Mouse (Mus musculus) heart, adult 2 months (tissue): Measurements from ENCODE around the gene Prpf4. TPM values are rescaled to one million over a fixed set of nuclear protein-coding genes. Genes with fewer than 3 reads are reported as not detected.

Source experiments
- DNase-seq, 2 experiments: peaks; one replicate each; pipeline ENCODE4 v3.0.0; 2021
- H3K27ac ChIP-seq: fragments of 200-600 bp; 2 replicates; pipeline ENCODE4 v1.8.1; 2022
- H3K27me3 ChIP-seq: fragments of 200-500 bp; 2 replicates; pipeline ENCODE4 v1.6.1; 2012; ENCODE audit warnings: mild to moderate bottlenecking, low read length, inconsistent platforms, mixed read lengths; ENCODE audit not compliant: control insufficient read depth, insufficient read depth
- H3K36me3 ChIP-seq: fragments of 200-500 bp; 2 replicates; pipeline ENCODE4 v1.6.1; 2012; ENCODE audit warnings: low read length, inconsistent platforms; ENCODE audit not compliant: control insufficient read depth, insufficient read depth
- H3K4me1 ChIP-seq: fragments of 200-500 bp; 2 replicates; pipeline ENCODE4 v1.6.1; 2011; ENCODE audit warnings: low read length; ENCODE audit not compliant: control insufficient read depth, insufficient read depth
- H3K4me3 ChIP-seq: fragments of 200-600 bp; 2 replicates; pipeline ENCODE4 v1.8.1; 2022
- H3K79me2 ChIP-seq: fragments of 200-500 bp; replicated peaks from 2 replicates; pipeline ENCODE4 v1.6.1; 2012; ENCODE audit warnings: mild to moderate bottlenecking, inconsistent platforms, low read length, moderate library complexity, mixed read lengths; ENCODE audit not compliant: control insufficient read depth, insufficient read depth
- H3K9ac ChIP-seq: fragments of 200-500 bp; 2 replicates; pipeline ENCODE4 v1.6.1; 2012; ENCODE audit warnings: low read depth, mild to moderate bottlenecking, control low read depth, inconsistent platforms, low read length, mixed read lengths
- CTCF ChIP-seq: fragments of 200-600 bp; IDR thresholded peaks from 2 replicates; pipeline ENCODE4 v1.8.1; 2022; ENCODE audit warnings: antibody characterized with exemption, mild to moderate bottlenecking, moderate library complexity
- EP300 ChIP-seq: fragments of 200-500 bp; IDR thresholded peaks from 2 replicates; pipeline ENCODE4 v1.6.1; 2011; ENCODE audit warnings: low read depth, low read length, control low read depth; ENCODE audit not compliant: insufficient read depth
- POLR2A ChIP-seq: fragments of 200-500 bp; IDR thresholded peaks from 2 replicates; pipeline ENCODE4 v1.6.1; 2011; ENCODE audit warnings: mild to moderate bottlenecking, low read depth, low read length, control low read depth; ENCODE audit not compliant: insufficient read depth
- WGBS: fragments of 180-500 bp; shearing (Covaris S2); methylation state at CpG from one replicate; pipeline ENCODE4 v1.1.7; 2018; 5-methylcytosine and 5-hydroxymethylcytosine counted together
- intact Hi-C: fragments of 180-260 bp; cut with DNase I; formaldehyde crosslinking; loops from one replicate; pipeline ENCODE4 v1.15.1; 2025
- polyA plus RNA-seq: library from polyadenylated mRNA; depleted of rRNA; stranded (reverse); fragments of >200 nt; gene quantifications from 2 replicates; pipeline ENCODE4 v1.2.3, GENCODE M21; 2012; rRNA removed
- total RNA-seq, 2 experiments: library from RNA; stranded (reverse); gene quantifications; 2 replicates each; pipeline ENCODE4 v1.2.3; 2021

Prpf4 gene
- total and polyA plus RNA-seq, 3 experiments = 7.4 to 9.9 (median 9.9) TPM

- H3K9ac ChIP-seq = peak within 1 kb of the TSS; percentile 76
- H3K36me3 ChIP-seq = no peaks in the 10 kb centered on the region
- TF ChIP-seq POLR2A (no peak), EP300 (no peak), CTCF (no peak)
- DNase-seq = peak; percentile 73 to 80
- H3K4me3 ChIP-seq = peak within 1 kb of the TSS; percentile 53
- 2% methylated on average over 30 of the region's 30 CpGs for WGBS
- peaks cover 2% of the 10 kb centered on the region for H3K4me1 ChIP-seq
- H3K27me3 ChIP-seq = no peaks in the 10 kb centered on the region
- intact Hi-C loops = loop anchor here (5.0 kb wide), 1 partner anchor 47 kb away; the partner anchor contains the start of gene Alad
- H3K79me2 ChIP-seq = no peaks in the 10 kb centered on the region
- 0 out of 2 replicates have a peak within 1 kb of the TSS, but pooled peaks have one; percentile 26 for H3K27ac ChIP-seq
Observed at GRCm38 (mm10) chr4:62470598-62471051, 62.0 kb downstream of the Prpf4 start, which contains the start of gene Wdr31. TSS of gene Wdr31 (minus strand) at chr4:62470896.

GRCm38 (mm10) chr4:62472071-62472470 lies 63.5 kb downstream of the Prpf4 start:
- 94% methylated on average over 2 of the region's 2 CpGs for WGBS
- no peak for DNase-seq
- Histone ChIP-seq H3K27ac (no peak overlapping the region), H3K4me1 (peaks cover 2% of the 10 kb centered on the region), H3K79me2 (no peaks in the 10 kb centered on the region), H3K9ac (no peak overlapping the region), H3K36me3 (no peaks in the 10 kb centered on the region), H3K27me3 (no peaks in the 10 kb centered on the region), H3K4me3 (no peak overlapping the region)
- TF ChIP-seq CTCF = no peak
- TF ChIP-seq EP300 = no peak
- no peak for TF ChIP-seq POLR2A
- intact Hi-C loops = loop anchor here (5.0 kb wide), 1 partner anchor 45 kb away; the partner anchor contains the start of gene Alad

GRCm38 (mm10) chr4:62475131-62475530 lies 66.5 kb downstream of the Prpf4 start:
- H3K9ac ChIP-seq = no peak overlapping the region
- 78% methylated on average over 2 of the region's 2 CpGs for WGBS
- DNase-seq = no peak
- no peaks in the 10 kb centered on the region for H3K27me3 ChIP-seq
- H3K36me3 ChIP-seq = peaks cover 4% of the 10 kb centered on the region; the same call in 1 of the 2 replicates
- TF ChIP-seq POLR2A = no peak
- TF ChIP-seq CTCF = no peak
- no peak for TF ChIP-seq EP300
- no peaks in the 10 kb centered on the region for H3K79me2 ChIP-seq
- intact Hi-C loops = no loop called here
- no peak overlapping the region for H3K4me3 ChIP-seq
- H3K27ac ChIP-seq = no peak overlapping the region
- peaks cover 5% of the 10 kb centered on the region for H3K4me1 ChIP-seq

- Histone ChIP-seq H3K27ac (no peak overlapping the region), H3K9ac (no peak overlapping the region), H3K4me1 (peaks cover 3% of the 10 kb centered on the region), H3K79me2 (no peaks in the 10 kb centered on the region), H3K4me3 (no peak overlapping the region), H3K36me3 (peaks cover 4% of the 10 kb centered on the region; the same call in 1 of the 2 replicates), H3K27me3 (no peaks in the 10 kb centered on the region)
- DNase-seq = no peak
- WGBS = 84% methylated on average over 6 of the region's 6 CpGs
- TF ChIP-seq EP300 (no peak), CTCF (no peak), POLR2A (no peak)
- intact Hi-C loops = no loop called here
Observed at GRCm38 (mm10) chr4:62475793-62476192, 67.2 kb downstream of the Prpf4 start.

Other genes with a start within 250 kb of the Prpf4 start
- 1 to 10 TPM; 1.5 to 2.0 TPM for gene Zfp37, start 177.8 kb upstream of the Prpf4 start, total RNA-seq
- 0.25 and 0.88 TPM in 2 replicates for gene Zfp37, start 177.8 kb upstream of the Prpf4 start, polyA plus RNA-seq
- 10 to 100 TPM; 19.9 to 22.9 TPM for gene Slc31a2, start 146.2 kb upstream of the Prpf4 start, total RNA-seq
- gene Slc31a2, start 146.2 kb upstream of the Prpf4 start, polyA plus RNA-seq = 19.1 and 27.8 TPM in 2 replicates
- gene Fkbp15, start 48.2 kb upstream of the Prpf4 start, total RNA-seq = 10 to 100 TPM; 16.6 to 19.6 TPM
- 14.7 and 19.4 TPM in 2 replicates for gene Fkbp15, start 48.2 kb upstream of the Prpf4 start, polyA plus RNA-seq
- 10 to 100 TPM; 17.4 to 19.1 TPM for gene Slc31a1, start 48.1 kb upstream of the Prpf4 start, total RNA-seq
- 14.8 and 25.5 TPM in 2 replicates for gene Slc31a1, start 48.1 kb upstream of the Prpf4 start, polyA plus RNA-seq
- gene Cdc26, start 155 bp upstream of the Prpf4 start, total RNA-seq = 10 to 100 TPM; 44.6 to 47.7 TPM
- 23.8 and 49.8 TPM in 2 replicates for gene Cdc26, start 155 bp upstream of the Prpf4 start, polyA plus RNA-seq
- gene Rnf183, start 26.5 kb downstream of the Prpf4 start, total RNA-seq = not detected
- not detected in 2 replicates for gene Rnf183, start 26.5 kb downstream of the Prpf4 start, polyA plus RNA-seq
- under 1 TPM; 0.20 to 0.57 TPM for gene Wdr31, start 62.1 kb downstream of the Prpf4 start, total RNA-seq
- 0.35 and 0.50 TPM in 2 replicates for gene Wdr31, start 62.1 kb downstream of the Prpf4 start, polyA plus RNA-seq
- gene Bspry, start 71.3 kb downstream of the Prpf4 start, total RNA-seq = under 1 TPM; 0.09 to 0.13 TPM
- 0.41 and 1.2 TPM in 2 replicates for gene Bspry, start 71.3 kb downstream of the Prpf4 start, polyA plus RNA-seq
- 1 to 10 TPM; 3.9 to 4.0 TPM for gene Hdhd3, start 94.7 kb downstream of the Prpf4 start, total RNA-seq
- gene Hdhd3, start 94.7 kb downstream of the Prpf4 start, polyA plus RNA-seq = 9.0 and 11.2 TPM in 2 replicates
- 10 to 100 TPM; 65.6 to 70.8 TPM for gene Alad, start 111.1 kb downstream of the Prpf4 start, total RNA-seq
- 123 and 126 TPM in 2 replicates for gene Alad, start 111.1 kb downstream of the Prpf4 start, polyA plus RNA-seq
- 10 to 100 TPM; 16.1 to 19.1 TPM for gene Pole3, start 116.3 kb downstream of the Prpf4 start, total RNA-seq
- 10.5 and 18.0 TPM in 2 replicates for gene Pole3, start 116.3 kb downstream of the Prpf4 start, polyA plus RNA-seq
- gene 4933430I17Rik, start 116.6 kb downstream of the Prpf4 start, total RNA-seq = not detected
- not detected in 2 replicates for gene 4933430I17Rik, start 116.6 kb downstream of the Prpf4 start, polyA plus RNA-seq
- 10 to 100 TPM; 23.5 to 33.7 TPM for gene Rgs3, start 151.1 kb downstream of the Prpf4 start, total RNA-seq
- gene Rgs3, start 151.1 kb downstream of the Prpf4 start, polyA plus RNA-seq = 48.1 and 49.4 TPM in 2 replicates